Mouse (Mus musculus) heart, adult 2 months (tissue): ENCODE data around the gene Brf1. TPM values are rescaled to one million over a fixed set of nuclear protein-coding genes. Genes with fewer than 3 reads are reported as not detected.

Source experiments
- DNase-seq, 2 experiments: peaks; one replicate each; pipeline ENCODE4 v3.0.0; 2021
- H3K27ac ChIP-seq: fragments of 200-600 bp; 2 replicates; pipeline ENCODE4 v1.8.1; 2022
- H3K27me3 ChIP-seq: fragments of 200-500 bp; 2 replicates; pipeline ENCODE4 v1.6.1; 2012; ENCODE audit warnings: mild to moderate bottlenecking, low read length, inconsistent platforms, mixed read lengths; ENCODE audit not compliant: control insufficient read depth, insufficient read depth
- H3K36me3 ChIP-seq: fragments of 200-500 bp; 2 replicates; pipeline ENCODE4 v1.6.1; 2012; ENCODE audit warnings: low read length, inconsistent platforms; ENCODE audit not compliant: control insufficient read depth, insufficient read depth
- H3K4me1 ChIP-seq: fragments of 200-500 bp; 2 replicates; pipeline ENCODE4 v1.6.1; 2011; ENCODE audit warnings: low read length; ENCODE audit not compliant: control insufficient read depth, insufficient read depth
- H3K4me3 ChIP-seq: fragments of 200-600 bp; 2 replicates; pipeline ENCODE4 v1.8.1; 2022
- H3K79me2 ChIP-seq: fragments of 200-500 bp; replicated peaks from 2 replicates; pipeline ENCODE4 v1.6.1; 2012; ENCODE audit warnings: mild to moderate bottlenecking, inconsistent platforms, low read length, moderate library complexity, mixed read lengths; ENCODE audit not compliant: control insufficient read depth, insufficient read depth
- H3K9ac ChIP-seq: fragments of 200-500 bp; 2 replicates; pipeline ENCODE4 v1.6.1; 2012; ENCODE audit warnings: low read depth, mild to moderate bottlenecking, control low read depth, inconsistent platforms, low read length, mixed read lengths
- CTCF ChIP-seq: fragments of 200-600 bp; IDR thresholded peaks from 2 replicates; pipeline ENCODE4 v1.8.1; 2022; ENCODE audit warnings: antibody characterized with exemption, mild to moderate bottlenecking, moderate library complexity
- EP300 ChIP-seq: fragments of 200-500 bp; IDR thresholded peaks from 2 replicates; pipeline ENCODE4 v1.6.1; 2011; ENCODE audit warnings: low read depth, low read length, control low read depth; ENCODE audit not compliant: insufficient read depth
- POLR2A ChIP-seq: fragments of 200-500 bp; IDR thresholded peaks from 2 replicates; pipeline ENCODE4 v1.6.1; 2011; ENCODE audit warnings: mild to moderate bottlenecking, low read depth, low read length, control low read depth; ENCODE audit not compliant: insufficient read depth
- WGBS: fragments of 180-500 bp; shearing (Covaris S2); methylation state at CpG from one replicate; pipeline ENCODE4 v1.1.7; 2018; 5-methylcytosine and 5-hydroxymethylcytosine counted together
- intact Hi-C: fragments of 180-260 bp; cut with DNase I; formaldehyde crosslinking; loops from one replicate; pipeline ENCODE4 v1.15.1; 2025
- polyA plus RNA-seq: library from polyadenylated mRNA; depleted of rRNA; stranded (reverse); fragments of >200 nt; gene quantifications from 2 replicates; pipeline ENCODE4 v1.2.3, GENCODE M21; 2012
- total RNA-seq, 2 experiments: library from RNA; stranded (reverse); gene quantifications; 2 replicates each; pipeline ENCODE4 v1.2.3; 2021

Gene Brf1
- total and polyA plus RNA-seq, 3 experiments, result 22.3 to 25.1 (median 22.4) TPM

DNA sequence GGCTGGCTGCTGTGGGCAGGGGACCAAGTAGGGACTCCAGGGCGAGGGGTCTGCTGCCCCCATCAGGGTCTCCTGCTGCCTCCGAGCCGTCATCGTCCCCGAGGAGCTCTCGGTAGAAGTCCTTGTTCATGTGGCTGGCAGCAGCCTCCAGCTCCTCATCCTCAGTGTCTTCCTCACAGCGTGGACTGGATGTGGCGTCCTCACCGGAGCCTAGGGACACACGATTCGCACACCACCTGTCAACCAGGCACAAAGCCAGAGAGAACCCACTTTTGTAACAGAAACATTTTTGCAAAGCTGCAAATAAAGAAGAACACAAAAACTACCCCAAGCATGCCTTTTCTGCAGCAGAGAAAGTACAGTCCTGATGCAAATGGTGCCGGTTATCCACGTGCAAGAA is 34.7 kb downstream of the Brf1 start:
- Histone ChIP-seq H3K27ac (no peak overlapping the region), H3K9ac (no peak overlapping the region), H3K27me3 (no peaks in the 10 kb centered on the region), H3K4me1 (no peaks in the 10 kb centered on the region), H3K4me3 (no peak overlapping the region), H3K79me2 (no peaks in the 10 kb centered on the region), H3K36me3 (no peaks in the 10 kb centered on the region)
- intact Hi-C loops, result no loop called here
- TF ChIP-seq CTCF (no peak), POLR2A (no peak), EP300 (no peak)
- no peak for DNase-seq
- WGBS, result 88% methylated on average over 13 of the region's 13 CpGs

DNA sequence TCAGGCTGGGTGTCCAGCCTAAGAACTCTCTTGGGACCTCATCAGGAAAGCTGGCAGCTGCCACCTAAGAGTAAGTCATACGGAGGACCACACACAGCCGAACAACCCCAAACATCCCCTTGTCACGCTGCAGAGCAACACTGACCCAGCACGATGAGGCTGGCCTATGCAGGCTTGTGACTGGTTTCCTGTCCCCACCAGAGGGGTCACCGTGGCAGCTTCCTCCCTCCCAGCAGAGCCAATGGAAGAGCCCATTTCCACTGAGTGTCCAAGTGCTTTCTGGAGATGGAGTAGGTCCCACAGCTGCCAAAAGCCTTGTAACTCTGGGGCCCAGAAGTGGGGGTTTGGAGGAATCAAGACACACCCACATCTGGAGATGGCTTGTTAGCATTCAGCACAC is 38.6 kb downstream of the Brf1 start:
- Histone ChIP-seq H3K27me3 (no peaks in the 10 kb centered on the region), H3K79me2 (no peaks in the 10 kb centered on the region), H3K36me3 (no peaks in the 10 kb centered on the region), H3K4me3 (no peak overlapping the region), H3K4me1 (no peaks in the 10 kb centered on the region; the same call in 1 of the 2 replicates), H3K27ac (peak overlapping the region; percentile 26; the same call in 1 of the 2 replicates), H3K9ac (no peak overlapping the region)
- no peak for DNase-seq
- TF ChIP-seq POLR2A (no peak), CTCF (no peak), EP300 (no peak)
- intact Hi-C loops, result no loop called here
- 26% methylated on average over 5 of the region's 5 CpGs for WGBS

DNA sequence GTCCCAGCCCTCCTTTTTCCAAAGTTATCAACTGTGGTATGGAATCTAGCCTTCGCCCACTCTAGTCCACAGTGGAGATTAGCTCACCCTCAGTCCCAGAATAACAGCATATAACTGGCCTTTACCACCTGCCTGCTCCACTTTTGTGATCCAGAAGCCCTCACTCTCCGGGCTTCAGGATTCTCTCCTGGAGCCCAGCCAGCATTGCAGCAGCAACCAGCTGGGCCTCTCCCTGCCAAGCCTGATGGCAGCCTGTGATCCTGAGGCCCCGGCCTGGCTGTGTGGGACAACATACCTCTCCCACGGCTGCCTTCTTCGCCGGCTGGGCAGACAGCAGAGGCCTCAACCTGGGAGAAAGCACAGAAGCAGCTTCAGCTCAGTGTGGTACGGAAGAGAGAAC is 39.1 kb downstream of the Brf1 start:
- 43% methylated on average over 7 of the region's 7 CpGs for WGBS
- Histone ChIP-seq H3K27me3 (no peaks in the 10 kb centered on the region), H3K79me2 (no peaks in the 10 kb centered on the region), H3K27ac (peak overlapping the region; percentile 26; the same call in 1 of the 2 replicates), H3K4me1 (no peaks in the 10 kb centered on the region; the same call in 1 of the 2 replicates), H3K4me3 (no peak overlapping the region), H3K9ac (no peak overlapping the region), H3K36me3 (no peaks in the 10 kb centered on the region)
- intact Hi-C loops, result no loop called here
- DNase-seq, result peak in 1 of 2 experiments; percentile 73
- no peak for TF ChIP-seq CTCF
- no peak for TF ChIP-seq POLR2A
- no peak for TF ChIP-seq EP300

DNA sequence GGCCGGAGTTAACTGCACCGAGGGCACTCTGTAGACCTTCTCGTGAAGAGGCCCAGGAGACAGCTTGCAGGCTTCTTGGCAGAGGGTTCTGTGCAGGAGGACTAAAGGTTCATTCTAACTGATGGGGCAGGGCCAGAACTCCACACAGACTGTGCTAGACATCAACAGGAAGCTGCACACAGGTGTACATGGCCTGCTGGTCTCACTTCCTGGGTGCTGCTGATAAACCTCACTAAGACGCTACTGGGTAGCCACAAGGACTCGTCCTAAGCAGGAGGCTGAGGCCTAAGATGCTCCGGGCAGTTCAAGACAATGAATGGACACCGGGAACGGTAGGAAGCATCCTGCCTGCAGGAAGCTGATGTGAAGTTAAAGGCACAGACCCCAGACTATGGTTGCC is 41.1 kb downstream of the Brf1 start:
- intact Hi-C loops, result no loop called here
- Histone ChIP-seq H3K4me1 (no peaks in the 10 kb centered on the region; the same call in 1 of the 2 replicates), H3K79me2 (no peaks in the 10 kb centered on the region), H3K9ac (no peak overlapping the region), H3K36me3 (no peaks in the 10 kb centered on the region), H3K27me3 (no peaks in the 10 kb centered on the region), H3K27ac (no peak overlapping the region), H3K4me3 (no peak overlapping the region)
- no peak for DNase-seq
- WGBS, result 62% methylated on average over 8 of the region's 8 CpGs
- TF ChIP-seq CTCF, result no peak
- TF ChIP-seq POLR2A, result no peak
- TF ChIP-seq EP300, result no peak

DNA sequence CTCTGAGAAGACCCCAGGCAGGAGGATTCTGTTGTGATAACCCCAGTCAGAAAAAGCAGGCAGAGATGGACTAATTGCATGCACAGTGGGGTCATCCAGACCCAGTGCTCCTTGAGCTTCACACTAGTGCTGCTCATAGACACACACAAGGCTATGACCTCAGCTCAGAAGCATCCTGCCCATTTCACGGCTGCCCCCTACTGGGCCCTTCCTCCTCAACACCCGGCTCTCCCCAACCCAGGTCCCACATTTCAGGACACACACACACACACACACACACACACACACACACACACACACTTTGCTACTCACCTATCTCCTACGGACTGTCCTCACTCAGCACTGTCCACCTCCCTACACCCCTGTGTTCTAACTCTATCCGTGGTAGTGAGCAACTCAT is 42.2 kb downstream of the Brf1 start:
- intact Hi-C loops, result no loop called here
- Histone ChIP-seq H3K9ac (no peak overlapping the region), H3K27ac (no peak overlapping the region), H3K36me3 (no peaks in the 10 kb centered on the region), H3K4me3 (no peak overlapping the region), H3K79me2 (no peaks in the 10 kb centered on the region), H3K4me1 (peaks cover 1% of the 10 kb centered on the region; the same call in 1 of the 2 replicates), H3K27me3 (no peaks in the 10 kb centered on the region)
- 32% methylated on average over 4 of the region's 4 CpGs for WGBS
- DNase-seq, result peak; percentile 64 to 67
- TF ChIP-seq EP300 (no peak), POLR2A (no peak), CTCF (peak; percentile 64)

DNA sequence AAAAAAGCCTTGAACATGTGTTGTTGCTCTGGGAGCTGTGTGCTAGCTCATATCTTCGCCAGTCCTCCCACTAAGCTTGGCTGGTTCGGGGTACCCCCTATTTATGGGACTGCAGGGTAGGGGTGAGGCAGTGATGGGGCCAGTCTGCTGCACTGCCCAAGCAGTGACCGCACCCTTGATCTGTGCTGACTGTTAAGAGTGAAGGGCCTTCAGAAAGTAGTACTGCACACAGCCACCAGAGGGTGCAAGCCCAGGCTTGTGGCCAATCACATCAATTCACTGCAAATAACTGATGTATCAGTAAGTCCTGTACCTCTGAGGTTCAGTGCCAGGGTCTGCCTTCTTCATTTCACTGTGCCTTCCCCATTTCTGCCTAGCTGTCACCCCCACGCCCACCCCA is 44.7 kb downstream of the Brf1 start:
- Histone ChIP-seq H3K9ac (no peak overlapping the region), H3K4me3 (no peak overlapping the region), H3K36me3 (no peaks in the 10 kb centered on the region), H3K27ac (no peak overlapping the region), H3K4me1 (peaks cover 20% of the 10 kb centered on the region), H3K27me3 (no peaks in the 10 kb centered on the region), H3K79me2 (no peaks in the 10 kb centered on the region)
- intact Hi-C loops, result loop anchor here (1.0 kb wide), 2 partner anchors 90 to 120 kb away; no protein-coding TSS in a partner anchor
- peak; percentile 76 to 86 for DNase-seq
- TF ChIP-seq POLR2A (peak; percentile 37; the same call in 1 of the 2 replicates), CTCF (peak; percentile 97), EP300 (peak; percentile 81; the same call in 1 of the 2 replicates)
- WGBS, result 33% methylated on average over 4 of the region's 4 CpGs
